Mouse (Mus musculus) limb, embryonic 14.5 days (tissue): ENCODE data around the gene Tmem255b. TPM values are rescaled to one million over a fixed set of nuclear protein-coding genes. Genes with fewer than 3 reads are reported as not detected.
A peak's percentile ranks its signal among the peaks of the same experiment; 100 is the strongest.

Experiments
- ATAC-seq: fragments of 200-750 bp; cut with Nextera tagmentation; 2 replicates; pipeline ENCODE4 v1.8.0; 2017; ENCODE audit warnings: low read depth, moderate number of reproducible peaks, moderate TSS enrichment; ENCODE audit not compliant: low FRiP score
- DNase-seq: peaks from one replicate; pipeline ENCODE4 v3.0.0-alpha.2; 2015; ENCODE audit warnings: low spot score
- H3K27ac ChIP-seq: fragments of 300-500 bp; sonication (generic); replicated peaks from 2 replicates; pipeline ENCODE4 v1.5.1; 2014; ENCODE audit warnings: low read depth, mild to moderate bottlenecking, low read length, moderate library complexity, mixed read lengths
- H3K27me3 ChIP-seq: fragments of 300-500 bp; sonication (generic); 2 replicates; pipeline ENCODE4 v1.6.1; 2014; ENCODE audit warnings: low read length, mixed read lengths; ENCODE audit not compliant: control insufficient read depth, insufficient read depth
- H3K36me3 ChIP-seq: fragments of 300-500 bp; sonication (generic); 2 replicates; pipeline ENCODE4 v1.6.1; 2014; ENCODE audit warnings: mild to moderate bottlenecking, low read length, moderate library complexity, mixed read lengths; ENCODE audit not compliant: control insufficient read depth, insufficient read depth
- H3K4me1 ChIP-seq: fragments of 300-500 bp; sonication (generic); 2 replicates; pipeline ENCODE4 v1.6.1; 2014; ENCODE audit warnings: antibody characterized with exemption, low read length, mixed read lengths; ENCODE audit not compliant: control insufficient read depth, insufficient read depth
- H3K4me2 ChIP-seq: fragments of 300-500 bp; sonication (generic); replicated peaks from 2 replicates; pipeline ENCODE4 v1.6.1; 2014; ENCODE audit warnings: low read depth, mild to moderate bottlenecking, low read length, moderate library complexity; ENCODE audit not compliant: severe bottlenecking
- H3K4me3 ChIP-seq: fragments of 300-500 bp; sonication (generic); replicated peaks from 2 replicates; pipeline ENCODE4 v1.5.1; 2014; ENCODE audit warnings: low read length
- H3K9ac ChIP-seq: fragments of 300-500 bp; sonication (generic); 2 replicates; pipeline ENCODE4 v1.6.1; 2014; ENCODE audit warnings: mild to moderate bottlenecking, low read depth, low read length, moderate library complexity; ENCODE audit not compliant: severe bottlenecking
- H3K9me3 ChIP-seq: fragments of 300-500 bp; sonication (generic); 2 replicates; pipeline ENCODE4 v1.6.1; 2016; ENCODE audit warnings: low read length; ENCODE audit not compliant: control insufficient read depth
- POLR2A ChIP-seq: fragments of 200-500 bp; IDR thresholded peaks from 2 replicates; pipeline ENCODE4 v1.8.0; 2012; ENCODE audit warnings: inconsistent platforms, mild to moderate bottlenecking, moderate library complexity, borderline replicate concordance; ENCODE audit not compliant: insufficient read depth, insufficient read length; ENCODE audit errors: extremely low read depth
- WGBS: fragments of 180-500 bp; shearing (Covaris S2); extraction: QIAGEN DNeasy Blood & Tissue Kit; methylation state at CpG from one replicate; pipeline ENCODE4 v1.1.7; 2014; 5-methylcytosine and 5-hydroxymethylcytosine counted together
- polyA plus RNA-seq, 2 experiments: library from polyadenylated mRNA; depleted of rRNA in 1 of 2; stranded (reverse) in 1 of 2; unstranded in 1 of 2; fragments of >200 nt; fragmentation: Nextera tagmentation in 1 of 2; extraction: Ambion mirVana in 1 of 2; gene quantifications; 2 replicates each; pipeline versions ENCODE4 v1.2.1 to v1.2.3; 2012 to 2014

Gene Tmem255b
- polyA plus RNA-seq, 2 experiments = 0.70 to 0.74 TPM

- Histone ChIP-seq H3K9ac (no peak overlapping the region), H3K4me2 (no peak overlapping the region), H3K4me3 (no peak overlapping the region), H3K9me3 (no peaks in the 10 kb centered on the region), H3K4me1 (no peaks in the 10 kb centered on the region), H3K27ac (no peak overlapping the region), H3K27me3 (no peaks in the 10 kb centered on the region), H3K36me3 (no peaks in the 10 kb centered on the region)
- ATAC-seq (no peak), DNase-seq (no peak)
- no peak for TF ChIP-seq POLR2A
These were observed 70.1 kb downstream of the Tmem255b start for GRCm38 (mm10) chr8:13504894-13505674.

- Histone ChIP-seq H3K27ac (no peak overlapping the region), H3K4me2 (no peak overlapping the region), H3K9ac (no peak overlapping the region), H3K4me3 (no peak overlapping the region), H3K27me3 (no peaks in the 10 kb centered on the region), H3K9me3 (no peaks in the 10 kb centered on the region), H3K4me1 (no peaks in the 10 kb centered on the region), H3K36me3 (no peaks in the 10 kb centered on the region)
- ATAC-seq = no peak
- DNase-seq = no peak
- 42% methylated on average over 4 of the region's 4 CpGs for WGBS
- no peak for TF ChIP-seq POLR2A
These were observed 71.9 kb downstream of the Tmem255b start for GRCm38 (mm10) chr8:13506849-13507248.

GRCm38 (mm10) chr8:13507284-13507937, 72.4 kb downstream of the Tmem255b start:
- Histone ChIP-seq H3K36me3 (no peaks in the 10 kb centered on the region), H3K27me3 (no peaks in the 10 kb centered on the region), H3K27ac (no peak overlapping the region), H3K9ac (no peak overlapping the region), H3K4me1 (no peaks in the 10 kb centered on the region), H3K9me3 (no peaks in the 10 kb centered on the region), H3K4me3 (no peak overlapping the region), H3K4me2 (no peak overlapping the region)
- DNase-seq (no peak), ATAC-seq (no peak)
- no peak for TF ChIP-seq POLR2A
- WGBS = 87% methylated on average over 3 of the region's 3 CpGs

GRCm38 (mm10) chr8:13512016-13512415, 77.0 kb downstream of the Tmem255b start:
- Histone ChIP-seq H3K9ac (no peak overlapping the region), H3K4me3 (no peak overlapping the region), H3K27me3 (no peaks in the 10 kb centered on the region), H3K4me1 (no peaks in the 10 kb centered on the region; the same call in 1 of the 2 replicates), H3K27ac (no peak overlapping the region), H3K9me3 (no peaks in the 10 kb centered on the region), H3K4me2 (no peak overlapping the region), H3K36me3 (no peaks in the 10 kb centered on the region)
- ATAC-seq = no peak
- no peak for TF ChIP-seq POLR2A
- DNase-seq = no peak
- WGBS = 76% methylated on average over 5 of the region's 5 CpGs

- Histone ChIP-seq H3K27ac (no peak overlapping the region), H3K4me3 (no peak overlapping the region), H3K4me1 (no peaks in the 10 kb centered on the region; the same call in 1 of the 2 replicates), H3K4me2 (no peak overlapping the region), H3K27me3 (no peaks in the 10 kb centered on the region), H3K9me3 (no peaks in the 10 kb centered on the region), H3K36me3 (no peaks in the 10 kb centered on the region), H3K9ac (no peak overlapping the region)
- WGBS = 53% methylated on average over 6 of the region's 6 CpGs
- DNase-seq (no peak), ATAC-seq (peak; percentile 43; the same call in 1 of the 2 replicates)
- no peak for TF ChIP-seq POLR2A
These were observed 77.7 kb downstream of the Tmem255b start for GRCm38 (mm10) chr8:13512677-13513076.
